Mouse (Mus musculus): ENCODE data around the gene Tnip1. TPM values are rescaled to one million over a fixed set of nuclear protein-coding genes. Genes with fewer than 3 reads are reported as not detected.

Tnip1 gene
- polyA plus RNA-seq, 1 experiment: 3.7 TPM

DNA sequence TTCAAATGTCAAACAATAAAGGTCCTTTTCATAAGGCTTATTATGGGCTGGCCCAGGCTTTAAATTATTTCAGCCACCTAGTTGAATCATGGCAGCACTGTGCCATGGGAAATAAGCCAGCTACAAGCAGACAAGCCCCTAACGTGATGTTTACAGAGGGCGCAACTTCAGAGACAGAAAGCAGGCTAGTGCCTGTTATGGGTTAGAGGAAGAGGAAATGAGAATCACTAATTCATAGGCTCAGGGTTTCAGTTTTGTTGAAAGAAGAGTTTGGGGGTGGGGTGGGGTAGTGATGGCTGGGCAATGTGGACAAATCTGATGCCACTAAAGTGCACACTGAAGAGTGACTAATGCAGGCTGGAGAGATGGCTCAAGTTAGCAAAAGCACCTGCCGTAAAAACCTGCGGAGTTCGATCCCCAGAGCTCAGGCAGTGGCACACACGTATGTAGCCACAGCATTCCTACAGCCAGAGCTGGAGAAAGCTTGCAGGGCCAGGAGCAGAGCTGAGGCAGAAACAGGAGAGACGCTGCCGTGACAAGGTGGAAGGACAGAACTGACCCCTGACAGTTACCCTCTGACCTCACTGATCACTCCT, 26.1 kb upstream of the Tnip1 start:
- H3K36me3 ChIP-seq (ENCODE audit: control insufficient read depth): peaks cover 3% of the 10 kb centered on the region; the same call in 1 of the 2 replicates
- no peaks in the 10 kb centered on the region for H3K27me3 ChIP-seq (ENCODE audit: control insufficient read depth)
- H3K9me3 ChIP-seq (ENCODE audit: control insufficient read depth, low read length): peaks cover 3% of the 10 kb centered on the region; the same call in 1 of the 2 replicates
- H3K4me1 ChIP-seq (ENCODE audit: control insufficient read depth): no peaks in the 10 kb centered on the region
- TF ChIP-seq GATA1 (IDR thresholded peaks at IDR 0.05; ENCODE audit: low read length) (no peak), TAL1 (IDR thresholded peaks at IDR 0.05; ENCODE audit: low read length) (no peak)
- H3K4me3 ChIP-seq (replicated peaks): no peak overlapping the region

DNA sequence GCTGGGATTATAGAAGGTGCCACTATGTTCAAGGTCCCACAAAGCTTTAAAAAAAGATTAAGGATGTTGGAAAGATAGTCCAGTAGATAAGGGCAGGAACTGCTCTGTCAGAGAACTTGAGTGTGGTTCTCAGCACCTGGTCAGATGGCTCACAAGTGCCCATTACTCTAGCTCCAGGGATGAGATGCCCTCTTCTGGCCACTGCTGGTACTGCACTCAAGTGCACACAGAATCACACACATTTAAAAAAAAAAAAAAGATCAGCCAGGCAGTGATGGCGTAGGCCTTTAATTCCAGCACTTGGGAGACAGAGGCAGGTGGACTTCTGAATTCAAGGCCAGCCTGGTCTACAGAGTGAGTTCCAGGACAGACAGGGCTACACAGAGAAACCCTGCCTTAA, 25.3 kb upstream of the Tnip1 start:
- no peaks in the 10 kb centered on the region for H3K27me3 ChIP-seq (ENCODE audit: control insufficient read depth)
- H3K9me3 ChIP-seq (ENCODE audit: control insufficient read depth, low read length): peaks cover 3% of the 10 kb centered on the region; the same call in 1 of the 2 replicates
- no peaks in the 10 kb centered on the region for H3K4me1 ChIP-seq (ENCODE audit: control insufficient read depth)
- no peak for TF ChIP-seq GATA1 (IDR thresholded peaks at IDR 0.05; ENCODE audit: low read length)
- TF ChIP-seq TAL1 (IDR thresholded peaks at IDR 0.05; ENCODE audit: low read length): no peak
- peaks cover 3% of the 10 kb centered on the region; the same call in 1 of the 2 replicates for H3K36me3 ChIP-seq (ENCODE audit: control insufficient read depth)
- H3K4me3 ChIP-seq (replicated peaks): no peak overlapping the region

DNA sequence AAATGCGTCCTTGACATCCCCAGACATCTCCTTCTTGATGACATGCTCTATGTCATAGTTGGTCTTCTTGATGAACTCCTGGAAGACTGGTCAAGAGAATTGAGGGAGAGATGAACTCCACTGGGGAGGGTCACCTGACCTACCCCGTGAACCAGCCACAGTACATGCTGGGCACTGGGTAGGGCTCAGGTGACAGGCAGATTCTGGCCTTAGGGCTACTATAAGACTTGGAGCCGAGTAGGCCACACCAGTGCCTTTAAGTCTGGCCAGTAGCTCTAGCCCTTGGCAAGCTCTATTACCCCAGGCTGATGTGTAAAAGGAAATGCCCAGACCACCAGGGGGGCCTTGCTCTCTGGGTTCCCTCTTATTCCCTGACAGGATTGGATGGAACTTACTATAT, 22.4 kb upstream of the Tnip1 start:
- TF ChIP-seq TAL1 (IDR thresholded peaks at IDR 0.05; ENCODE audit: low read length) (no peak), GATA1 (IDR thresholded peaks at IDR 0.05; ENCODE audit: low read length) (no peak)
- peaks cover 3% of the 10 kb centered on the region; the same call in 1 of the 2 replicates for H3K9me3 ChIP-seq (ENCODE audit: control insufficient read depth, low read length)
- H3K36me3 ChIP-seq (ENCODE audit: control insufficient read depth): peaks cover 9% of the 10 kb centered on the region
- no peak overlapping the region for H3K4me3 ChIP-seq (replicated peaks)
- no peaks in the 10 kb centered on the region for H3K27me3 ChIP-seq (ENCODE audit: control insufficient read depth)
- no peaks in the 10 kb centered on the region for H3K4me1 ChIP-seq (ENCODE audit: control insufficient read depth)

DNA sequence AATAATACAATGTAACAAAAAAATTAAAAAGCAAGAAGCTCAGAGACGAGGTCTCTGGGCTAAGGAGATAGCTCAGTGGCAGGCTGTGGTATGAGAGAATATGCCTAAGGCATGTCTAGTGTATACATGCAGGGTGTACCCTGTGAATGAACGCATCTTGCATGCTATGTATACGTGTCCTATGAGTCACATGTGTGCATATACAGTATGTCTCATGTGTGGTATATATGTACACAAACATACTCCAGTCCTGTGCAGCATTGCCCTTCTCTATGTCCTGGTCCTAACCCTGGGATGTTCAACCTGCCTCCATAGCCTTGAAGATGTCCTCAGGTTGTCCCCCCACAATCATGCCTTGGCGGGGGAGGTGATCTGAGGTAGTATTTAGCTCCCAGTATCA, 21.9 kb upstream of the Tnip1 start:
- Histone ChIP-seq H3K4me3 (replicated peaks) (no peak overlapping the region), H3K27me3 (ENCODE audit: control insufficient read depth) (no peaks in the 10 kb centered on the region), H3K4me1 (ENCODE audit: control insufficient read depth) (no peaks in the 10 kb centered on the region), H3K36me3 (ENCODE audit: control insufficient read depth) (peaks cover 12% of the 10 kb centered on the region), H3K9me3 (ENCODE audit: control insufficient read depth, low read length) (peaks cover 3% of the 10 kb centered on the region; the same call in 1 of the 2 replicates)
- no peak for TF ChIP-seq TAL1 (IDR thresholded peaks at IDR 0.05; ENCODE audit: low read length)
- TF ChIP-seq GATA1 (IDR thresholded peaks at IDR 0.05; ENCODE audit: low read length): no peak

DNA sequence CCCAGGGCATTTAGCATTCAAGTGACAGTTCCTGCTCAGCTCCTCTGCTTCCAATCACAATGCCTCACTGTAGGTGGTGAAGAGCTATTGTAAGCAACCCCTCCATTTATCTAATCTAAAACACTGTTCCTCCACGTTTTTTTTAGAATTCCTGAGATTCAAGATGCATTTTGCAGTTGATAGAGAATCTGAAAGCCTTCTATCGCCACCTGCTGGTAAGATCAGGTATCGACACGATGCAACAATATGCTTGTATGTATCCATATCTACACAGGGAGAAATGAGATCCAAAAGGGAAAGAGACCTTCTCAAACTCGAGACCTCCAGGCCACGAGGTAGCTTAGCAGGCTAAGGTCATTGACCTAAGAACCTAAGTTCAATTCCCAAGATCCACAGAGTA, 21.4 kb upstream of the Tnip1 start:
- no peaks in the 10 kb centered on the region for H3K27me3 ChIP-seq (ENCODE audit: control insufficient read depth)
- peaks cover 17% of the 10 kb centered on the region for H3K36me3 ChIP-seq (ENCODE audit: control insufficient read depth)
- TF ChIP-seq GATA1 (IDR thresholded peaks at IDR 0.05; ENCODE audit: low read length) (no peak), TAL1 (IDR thresholded peaks at IDR 0.05; ENCODE audit: low read length) (no peak)
- H3K4me3 ChIP-seq (replicated peaks): no peak overlapping the region
- peaks cover 2% of the 10 kb centered on the region for H3K4me1 ChIP-seq (ENCODE audit: control insufficient read depth)
- H3K9me3 ChIP-seq (ENCODE audit: control insufficient read depth, low read length): peaks cover 3% of the 10 kb centered on the region; the same call in 1 of the 2 replicates

DNA sequence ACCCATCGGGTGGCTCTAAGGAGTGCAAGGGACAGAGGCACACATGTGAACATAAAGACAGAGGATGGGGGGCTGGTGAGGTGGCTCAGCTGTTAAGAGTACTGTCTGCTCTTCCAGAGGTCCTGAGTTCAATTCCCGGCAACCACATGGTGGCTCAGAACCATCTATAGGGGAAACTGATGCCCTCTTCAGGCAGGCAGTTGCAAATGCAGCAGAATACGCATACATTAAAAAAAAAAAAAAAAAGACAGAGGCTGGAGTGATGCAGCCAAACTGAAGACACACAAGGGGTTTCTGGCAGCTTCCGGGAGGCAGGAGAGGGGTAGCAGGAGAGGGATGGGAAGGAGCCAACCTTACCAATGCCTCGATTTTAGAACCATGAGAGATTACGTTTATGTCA, 19.8 kb upstream of the Tnip1 start:
- Histone ChIP-seq H3K36me3 (ENCODE audit: control insufficient read depth) (peaks cover 20% of the 10 kb centered on the region), H3K4me1 (ENCODE audit: control insufficient read depth) (peaks cover 17% of the 10 kb centered on the region), H3K27me3 (ENCODE audit: control insufficient read depth) (no peaks in the 10 kb centered on the region), H3K4me3 (replicated peaks) (no peak overlapping the region), H3K9me3 (ENCODE audit: control insufficient read depth, low read length) (no peaks in the 10 kb centered on the region)
- no peak for TF ChIP-seq GATA1 (IDR thresholded peaks at IDR 0.05; ENCODE audit: low read length)
- TF ChIP-seq TAL1 (IDR thresholded peaks at IDR 0.05; ENCODE audit: low read length): no peak

DNA sequence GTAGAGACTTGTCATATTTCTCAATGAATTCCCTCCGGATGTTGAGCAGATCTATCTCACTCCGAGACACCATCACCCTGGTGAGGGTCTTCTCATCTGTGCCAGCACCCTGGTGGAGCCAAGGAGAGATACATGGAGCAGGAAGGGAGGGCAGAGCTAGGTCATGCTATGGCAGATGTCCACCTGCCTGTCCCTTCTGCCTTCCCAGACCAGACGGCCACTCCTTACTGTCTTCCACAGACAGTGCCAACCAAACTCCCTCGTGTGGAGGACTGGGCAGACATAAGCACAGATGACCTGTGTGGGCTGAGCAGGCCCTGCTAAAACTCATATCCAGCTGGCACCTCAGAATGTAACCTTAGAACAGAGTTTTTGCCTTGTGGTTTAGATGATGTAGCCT, 18.9 kb upstream of the Tnip1 start:
- Histone ChIP-seq H3K4me1 (ENCODE audit: control insufficient read depth) (peaks cover 20% of the 10 kb centered on the region), H3K36me3 (ENCODE audit: control insufficient read depth) (peaks cover 20% of the 10 kb centered on the region), H3K9me3 (ENCODE audit: control insufficient read depth, low read length) (no peaks in the 10 kb centered on the region), H3K4me3 (replicated peaks) (no peak overlapping the region), H3K27me3 (ENCODE audit: control insufficient read depth) (no peaks in the 10 kb centered on the region)
- TF ChIP-seq TAL1 (IDR thresholded peaks at IDR 0.05; ENCODE audit: low read length) (no peak), GATA1 (IDR thresholded peaks at IDR 0.05; ENCODE audit: low read length) (no peak)

DNA sequence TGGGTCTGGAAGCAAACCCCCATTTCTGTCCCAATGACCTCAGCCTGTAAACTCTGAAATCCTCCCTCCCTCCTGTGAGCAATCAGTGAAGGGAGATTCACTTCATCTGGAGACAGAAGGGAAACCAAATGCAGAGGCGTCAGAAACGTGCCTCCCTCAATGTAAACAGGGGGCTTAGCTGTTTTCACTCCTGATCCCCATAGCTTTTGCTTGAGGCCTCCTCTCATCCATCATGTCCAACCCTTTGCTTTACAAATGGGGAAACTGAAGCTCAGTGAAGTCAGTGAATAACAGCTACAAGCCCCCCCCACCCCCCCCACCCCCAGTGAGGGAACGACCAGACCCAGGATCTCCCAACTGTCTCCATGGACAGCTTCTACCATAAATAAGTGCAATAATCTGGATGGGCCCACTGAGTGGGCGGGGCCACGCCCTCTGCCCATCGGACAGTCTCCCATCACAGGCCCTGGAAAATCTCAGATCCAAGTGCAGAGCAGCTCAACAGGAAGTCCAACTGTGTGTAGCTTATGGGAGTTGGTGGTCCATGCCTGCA, 14.7 kb upstream of the Tnip1 start:
- no peaks in the 10 kb centered on the region for H3K27me3 ChIP-seq (ENCODE audit: control insufficient read depth)
- H3K4me3 ChIP-seq (replicated peaks): no peak overlapping the region
- H3K36me3 ChIP-seq (ENCODE audit: control insufficient read depth): peaks cover 20% of the 10 kb centered on the region
- no peaks in the 10 kb centered on the region for H3K9me3 ChIP-seq (ENCODE audit: control insufficient read depth, low read length)
- peaks cover 33% of the 10 kb centered on the region for H3K4me1 ChIP-seq (ENCODE audit: control insufficient read depth)
- TF ChIP-seq TAL1 (IDR thresholded peaks at IDR 0.05; ENCODE audit: low read length): no peak

DNA sequence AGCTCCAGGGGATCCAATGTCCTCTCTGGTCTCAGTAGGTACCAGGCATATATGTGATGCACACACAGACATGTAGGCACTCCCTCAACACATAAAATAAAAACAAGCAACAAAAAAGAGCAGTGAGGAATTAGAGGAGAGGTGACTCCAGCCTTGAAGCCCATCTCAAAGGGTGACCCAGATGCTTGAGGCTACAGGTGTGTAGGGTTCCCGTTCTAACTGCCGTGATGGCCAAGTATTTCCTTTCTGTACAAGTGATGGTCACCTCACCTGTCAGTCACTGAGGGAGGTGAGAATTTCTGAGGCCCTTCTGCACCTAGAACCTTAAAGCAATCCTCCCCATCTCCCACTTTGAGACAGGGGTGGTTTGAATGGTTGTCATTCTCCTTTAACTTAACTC, 13.6 kb upstream of the Tnip1 start:
- peaks cover 39% of the 10 kb centered on the region for H3K4me1 ChIP-seq (ENCODE audit: control insufficient read depth)
- TF ChIP-seq GATA1 (IDR thresholded peaks at IDR 0.05; ENCODE audit: low read length) (no peak), TAL1 (IDR thresholded peaks at IDR 0.05; ENCODE audit: low read length) (no peak)
- no peaks in the 10 kb centered on the region for H3K9me3 ChIP-seq (ENCODE audit: control insufficient read depth, low read length)
- H3K27me3 ChIP-seq (ENCODE audit: control insufficient read depth): no peaks in the 10 kb centered on the region
- H3K36me3 ChIP-seq (ENCODE audit: control insufficient read depth): peaks cover 12% of the 10 kb centered on the region
- H3K4me3 ChIP-seq (replicated peaks): no peak overlapping the region
